Mouse (Mus musculus): ENCODE measurements around the gene Cdc6.
A peak's percentile ranks its signal among the peaks of the same experiment; 100 is the strongest.
"Not testable (repeated sequence)": the region's sequence is repeated elsewhere in the genome, so short reads cannot be mapped to it uniquely, and the experiment has no call there.

Gene Cdc6

GRCm38 (mm10) chr11:98907063-98907436 lies 551 bp upstream of the Cdc6 start:
- no peak for DNase-seq (ENCODE audit: low read depth, low spot score)

- peak; percentile 70 for DNase-seq (ENCODE audit: low read depth, low spot score)
Measured at GRCm38 (mm10) chr11:98909654-98910053, 2.1 kb downstream of the Cdc6 start.

DNA sequence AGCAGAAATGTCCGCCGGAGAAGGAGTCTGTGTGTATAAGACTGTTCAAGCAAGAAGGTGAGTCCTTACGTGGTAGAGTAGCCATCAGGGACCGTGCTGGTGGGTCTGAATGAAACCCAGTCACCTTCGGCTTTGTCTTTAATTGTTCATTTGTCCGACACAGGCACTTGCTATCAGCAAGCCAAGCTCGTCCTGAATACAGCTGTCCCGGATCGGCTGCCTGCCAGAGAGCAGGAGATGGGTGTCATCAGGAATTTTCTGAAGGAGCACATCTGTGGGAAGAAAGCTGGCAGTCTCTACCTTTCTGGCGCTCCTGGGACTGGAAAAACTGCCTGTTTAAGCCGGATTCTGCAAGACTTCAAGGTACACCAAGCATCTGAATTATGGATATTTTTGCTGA lies 2.8 kb downstream of the Cdc6 start:
- no peak for DNase-seq (ENCODE audit: low read depth, low spot score)

DNA sequence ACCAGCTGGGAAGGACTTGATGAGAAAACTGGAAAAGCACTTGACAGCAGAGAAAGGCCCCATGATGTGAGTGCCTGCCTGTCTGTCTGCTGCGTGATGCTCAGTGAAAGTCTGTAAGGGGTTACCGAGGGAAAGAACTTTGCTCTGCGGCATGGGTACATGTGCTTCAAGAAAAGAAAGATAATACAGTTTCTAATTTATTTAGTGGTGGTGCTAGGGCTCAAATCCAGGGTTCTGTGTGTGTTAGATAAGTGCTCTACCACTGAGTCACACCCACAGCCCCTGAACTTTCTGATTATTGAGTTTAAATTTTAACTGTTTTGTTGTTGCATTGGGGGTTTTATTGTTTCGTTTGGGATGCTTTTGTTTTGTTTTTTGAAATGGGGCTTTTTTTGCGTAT lies 3.9 kb downstream of the Cdc6 start:
- no peak for DNase-seq (ENCODE audit: low read depth, low spot score)

- no peak for DNase-seq (ENCODE audit: low read depth, low spot score)
Measured at GRCm38 (mm10) chr11:98914196-98914595, 6.6 kb downstream of the Cdc6 start.

GRCm38 (mm10) chr11:98916376-98916775 lies 8.8 kb downstream of the Cdc6 start:
- DNase-seq (ENCODE audit: low read depth, low spot score) = peak; percentile 60

DNA sequence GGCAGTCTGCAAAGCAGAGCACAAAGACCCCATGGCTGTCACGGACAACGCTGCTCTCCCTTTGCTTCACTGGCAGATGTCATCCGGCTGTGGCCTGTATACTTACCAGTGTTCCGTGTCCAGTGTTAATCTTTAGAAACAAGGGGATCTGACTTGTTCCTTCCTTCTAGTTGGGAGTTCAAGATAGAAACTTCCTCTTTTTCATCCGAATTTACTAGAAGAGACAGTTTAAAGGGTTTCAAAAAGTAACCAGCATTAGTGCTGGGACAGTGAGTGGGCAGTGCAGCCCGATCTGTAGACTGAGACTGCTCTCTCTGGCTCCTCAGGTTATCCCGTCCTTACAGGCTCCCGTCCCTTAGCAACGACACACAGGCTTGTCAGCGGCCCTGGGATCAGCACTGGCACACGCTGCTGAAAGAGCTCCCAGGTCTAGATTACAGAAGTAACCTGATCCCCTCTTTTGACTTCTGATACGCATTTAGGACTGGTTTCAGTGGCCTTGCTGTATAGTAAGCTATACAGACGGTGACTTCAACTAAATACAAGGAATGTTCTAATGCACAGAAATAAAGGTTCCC lies 9.9 kb downstream of the Cdc6 start:
- no peak for DNase-seq (ENCODE audit: low read depth, low spot score)

DNA sequence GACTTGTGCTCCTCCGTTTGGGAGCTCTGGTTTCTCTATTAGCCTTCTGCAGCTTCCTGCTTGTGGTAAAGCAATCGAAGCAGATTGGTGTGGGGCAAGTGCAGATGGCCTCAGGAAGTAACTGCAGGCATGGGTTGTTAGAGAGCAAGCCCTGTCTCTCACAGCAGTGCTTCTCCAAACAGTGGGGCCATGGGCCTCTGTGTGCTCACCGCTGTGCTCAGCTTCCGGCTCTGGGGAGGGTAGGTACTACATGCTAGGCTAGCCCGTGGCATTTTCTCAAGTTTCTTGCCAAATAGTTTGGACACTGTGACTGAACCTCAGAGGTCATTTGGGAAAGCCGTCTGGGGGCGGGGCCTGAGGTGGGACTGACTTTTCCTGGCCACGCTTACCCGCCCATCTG lies 10.6 kb downstream of the Cdc6 start:
- no peak for DNase-seq (ENCODE audit: low read depth, low spot score)

DNA sequence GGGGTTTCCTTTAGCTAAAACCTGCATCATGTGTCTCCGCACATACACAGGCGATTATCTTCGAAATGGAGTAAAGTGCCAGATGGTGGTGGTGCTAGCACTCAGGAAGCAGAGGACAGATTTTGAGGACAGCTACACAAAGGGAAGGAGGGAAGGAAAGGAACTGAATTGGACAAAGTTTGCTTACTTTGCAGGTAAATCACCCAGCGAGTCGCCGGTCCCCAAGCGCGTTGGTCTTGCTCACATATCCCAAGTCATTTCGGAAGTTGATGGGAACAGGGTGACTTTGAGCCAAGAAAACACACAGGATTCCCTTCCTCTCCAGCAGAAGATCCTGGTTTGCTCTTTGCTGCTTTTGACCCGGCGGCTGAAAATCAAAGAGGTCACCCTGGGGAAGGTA lies 11.4 kb downstream of the Cdc6 start:
- DNase-seq (ENCODE audit: low read depth, low spot score) = no peak

DNA sequence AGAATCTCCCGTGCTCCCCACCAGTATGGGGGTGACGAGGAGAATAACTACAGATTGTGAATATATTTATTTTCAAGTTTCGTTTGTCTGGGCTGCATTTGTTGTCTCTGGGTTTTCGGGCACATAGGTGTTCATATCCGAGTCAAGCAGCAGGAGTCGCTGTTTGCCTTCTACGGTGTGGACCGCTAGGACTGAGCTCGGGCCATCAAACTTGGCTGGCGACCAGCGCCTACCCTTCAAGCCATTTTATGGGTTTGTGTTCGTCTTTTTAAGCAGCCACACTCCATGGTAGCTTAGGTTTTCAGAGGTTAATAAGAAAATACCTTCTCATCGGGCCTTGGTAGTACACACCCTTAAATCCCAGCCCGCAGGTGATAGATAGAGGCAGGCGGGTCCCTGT lies 14.2 kb downstream of the Cdc6 start:
- not testable (repeated sequence) for DNase-seq (ENCODE audit: low read depth, low spot score)

DNA sequence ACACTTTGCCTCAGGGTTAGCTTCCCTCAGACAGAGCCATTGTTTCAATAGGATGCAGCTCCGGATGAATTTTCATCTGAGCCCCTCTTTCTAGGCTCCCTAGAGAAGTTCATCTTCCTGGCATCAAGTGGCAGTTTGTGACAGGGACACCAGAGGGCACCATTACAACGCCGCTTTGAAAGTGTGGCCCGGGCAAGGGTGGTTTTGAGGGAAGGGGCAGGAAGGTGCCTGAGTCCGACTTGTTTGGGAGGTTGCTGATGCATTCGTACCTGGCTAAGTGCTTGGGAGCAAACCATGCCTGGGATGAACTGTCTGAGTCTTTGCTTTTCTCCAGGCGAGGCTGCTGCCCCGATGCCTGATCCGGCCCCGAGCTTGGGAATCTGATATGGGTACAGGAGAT lies 14.7 kb downstream of the Cdc6 start:
- DNase-seq (ENCODE audit: low read depth, low spot score) = peak; percentile 38

DNA sequence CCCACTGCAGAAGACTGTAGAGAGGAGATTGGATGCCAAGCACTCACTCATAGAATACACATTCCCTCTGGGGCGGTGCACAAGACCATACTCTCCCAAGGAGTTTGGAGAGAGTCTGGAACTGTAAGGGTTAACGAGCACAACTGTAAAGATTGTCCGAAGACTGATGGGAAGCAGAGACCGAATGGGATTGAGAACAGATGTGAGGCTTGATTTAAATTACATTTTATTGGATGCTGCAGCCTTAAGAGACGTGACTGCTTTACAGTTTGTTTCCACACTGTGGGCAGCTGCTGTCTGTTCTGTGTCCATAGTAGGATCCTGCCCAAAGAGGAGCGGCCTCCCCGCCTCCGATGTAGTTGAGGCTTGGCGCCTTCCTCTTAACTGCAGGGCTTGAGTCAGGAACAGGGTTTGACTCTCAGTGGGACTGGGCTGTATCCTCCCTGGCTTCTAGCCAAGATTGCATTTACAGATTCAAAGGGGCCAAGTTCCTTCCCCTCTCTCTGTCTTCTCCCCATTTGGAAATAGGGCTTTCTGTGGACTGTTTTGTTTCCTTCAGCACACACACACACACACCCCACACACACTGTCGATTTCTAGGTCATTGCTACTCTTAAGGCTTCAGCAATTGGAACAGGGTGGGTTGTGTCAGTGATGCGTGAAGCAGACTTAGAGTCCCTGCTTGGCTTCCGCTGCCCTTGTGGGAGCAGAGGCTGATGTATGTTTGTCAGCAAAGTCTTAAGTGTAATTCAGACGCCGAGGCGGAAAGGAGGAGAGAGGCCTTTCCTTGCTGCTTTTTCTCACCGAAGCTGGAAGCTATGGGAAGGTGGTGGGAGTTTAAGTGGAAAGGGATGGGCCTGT lies 15.5 kb downstream of the Cdc6 start:
- DNase-seq (ENCODE audit: low read depth, low spot score) = not testable (repeated sequence)

- DNase-seq (ENCODE audit: low read depth, low spot score) = no peak
Measured at GRCm38 (mm10) chr11:98924633-98925175, 17.1 kb downstream of the Cdc6 start.

DNA sequence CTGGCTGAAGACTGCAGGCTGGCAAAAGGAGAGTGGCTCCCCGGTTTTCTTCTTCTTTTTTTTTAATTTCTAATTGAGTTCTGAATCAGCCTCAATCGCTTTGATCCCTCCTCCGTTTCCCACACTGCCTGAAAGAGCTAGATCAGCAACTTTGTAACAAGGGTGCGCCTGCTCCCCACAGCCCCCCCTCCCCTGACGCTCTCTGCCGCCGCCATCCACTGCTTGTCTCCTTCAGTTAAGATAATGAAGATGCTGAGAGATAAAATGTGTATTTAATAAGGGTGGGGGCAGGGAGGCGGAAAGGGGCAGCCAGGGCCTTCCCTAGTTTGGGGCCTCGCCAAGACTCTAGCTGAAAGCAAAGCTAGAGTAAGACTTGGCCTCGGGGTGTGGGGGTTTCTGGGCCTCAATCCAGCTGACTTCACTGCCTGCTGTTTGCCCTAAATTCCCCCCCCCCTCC lies 17.7 kb downstream of the Cdc6 start:
- DNase-seq (ENCODE audit: low read depth, low spot score) = no peak

- no peak for DNase-seq (ENCODE audit: low read depth, low spot score)
Measured at GRCm38 (mm10) chr11:98925868-98926311, 18.3 kb downstream of the Cdc6 start.

GRCm38 (mm10) chr11:98926553-98926952 lies 19.0 kb downstream of the Cdc6 start:
- DNase-seq (ENCODE audit: low read depth, low spot score) = no peak

- no peak for DNase-seq (ENCODE audit: low read depth, low spot score)
Measured at GRCm38 (mm10) chr11:98927438-98928076, 20.0 kb downstream of the Cdc6 start, which contains the start of gene Rara. TSS of gene Rara (plus strand) at chr11:98927818.

- no peak for DNase-seq (ENCODE audit: low read depth, low spot score)
Measured at GRCm38 (mm10) chr11:98928186-98928893, 20.7 kb downstream of the Cdc6 start.

GRCm38 (mm10) chr11:98929503-98929902 lies 21.9 kb downstream of the Cdc6 start:
- DNase-seq (ENCODE audit: low read depth, low spot score) = no peak

GRCm38 (mm10) chr11:98930127-98930601 lies 22.6 kb downstream of the Cdc6 start:
- DNase-seq (ENCODE audit: low read depth, low spot score) = no peak

DNA sequence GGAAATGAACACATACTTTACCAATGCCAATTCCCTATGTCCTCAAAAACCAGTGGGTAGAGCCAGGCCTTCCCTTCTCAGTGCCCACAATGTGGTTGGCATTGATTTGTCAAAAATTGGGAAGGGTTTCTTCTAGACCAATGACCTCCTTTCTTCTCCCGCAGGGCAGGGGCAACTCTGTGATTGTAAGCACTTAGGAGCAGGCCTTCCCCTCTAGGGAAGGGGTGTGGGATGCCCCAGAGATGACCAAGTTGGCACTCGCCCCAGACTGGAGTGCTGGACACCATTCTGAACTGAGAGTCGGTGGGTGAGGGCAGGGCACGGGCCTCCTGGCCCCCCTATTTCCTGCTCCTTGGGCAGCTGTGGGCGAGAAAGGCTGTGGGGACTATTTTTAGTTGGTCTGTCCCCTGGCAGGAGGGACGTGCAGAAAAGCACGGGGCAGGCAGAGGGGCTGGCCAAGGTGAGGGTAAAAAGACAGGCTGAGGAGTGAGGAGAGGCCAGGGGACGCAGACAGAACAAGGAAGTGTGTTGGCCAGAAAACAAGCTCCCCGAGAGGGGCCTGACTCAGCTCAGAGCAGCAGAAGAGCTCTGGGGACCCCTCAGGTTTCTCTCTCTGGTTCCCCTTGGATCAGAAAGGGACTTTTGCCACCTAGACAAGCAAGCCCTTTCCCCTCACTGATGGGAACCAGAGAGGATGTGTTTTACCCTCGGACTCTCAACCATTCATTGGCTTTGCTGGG lies 23.3 kb downstream of the Cdc6 start:
- peak; percentile 83 for DNase-seq (ENCODE audit: low read depth, low spot score)

All from A20 (cell line).